Mouse (Mus musculus) hindbrain, embryonic 15.5 days (tissue): ENCODE results near the gene Npsr1. TPM values are rescaled to one million over a fixed set of nuclear protein-coding genes. Genes with fewer than 3 reads are reported as not detected.
A peak's percentile ranks its signal among the peaks of the same experiment; 100 is the strongest.

Experiments used
- ATAC-seq: fragments of 200-750 bp; cut with Nextera tagmentation; 2 replicates; pipeline ENCODE4 v1.8.0; 2017; ENCODE audit warnings: low read depth, moderate number of reproducible peaks, moderate TSS enrichment; ENCODE audit not compliant: low FRiP score
- H3K27ac ChIP-seq: fragments of 300-500 bp; sonication (generic); replicated peaks from 2 replicates; pipeline ENCODE4 v1.5.1; 2015; ENCODE audit warnings: mild to moderate bottlenecking, inconsistent platforms
- H3K27me3 ChIP-seq: fragments of 300-500 bp; sonication (generic); 2 replicates; pipeline ENCODE4 v1.6.1; 2015; ENCODE audit warnings: control low read depth, inconsistent platforms
- H3K36me3 ChIP-seq: fragments of 300-500 bp; sonication (generic); 2 replicates; pipeline ENCODE4 v1.6.1; 2015; ENCODE audit warnings: control low read depth, inconsistent platforms
- H3K4me1 ChIP-seq: fragments of 300-500 bp; sonication (generic); replicated peaks from 2 replicates; pipeline ENCODE4 v1.6.1; 2015; ENCODE audit warnings: control low read depth, inconsistent platforms
- H3K4me2 ChIP-seq: fragments of 300-500 bp; sonication (generic); 2 replicates; pipeline ENCODE4 v1.6.1; 2015; ENCODE audit warnings: moderate library complexity, mild to moderate bottlenecking, inconsistent platforms
- H3K4me3 ChIP-seq: fragments of 300-500 bp; sonication (generic); 2 replicates; pipeline ENCODE4 v1.5.1; 2015; ENCODE audit warnings: mild to moderate bottlenecking, inconsistent platforms
- H3K9ac ChIP-seq: fragments of 300-500 bp; sonication (generic); 2 replicates; pipeline ENCODE4 v1.6.1; 2015; ENCODE audit warnings: inconsistent platforms
- H3K9me3 ChIP-seq: fragments of 300-500 bp; sonication (generic); 2 replicates; pipeline ENCODE4 v1.6.1; 2016; ENCODE audit warnings: control low read depth, inconsistent platforms
- WGBS: fragments of 180-500 bp; shearing (Covaris S2); methylation state at CpG from one replicate; pipeline ENCODE4 v1.1.7; 2015; 5-methylcytosine and 5-hydroxymethylcytosine counted together
- polyA plus RNA-seq: library from polyadenylated mRNA; unstranded; fragments of >200 nt; fragmentation: Nextera tagmentation; extraction: Ambion mirVana; gene quantifications from 2 replicates; pipeline ENCODE4 v1.2.1, GENCODE M21; 2015

Npsr1 gene
- polyA plus RNA-seq, 1 experiment from 2014 or later, result 0.32 TPM

GRCm38 (mm10) chr9:24160409-24160808 is 62.6 kb downstream of the Npsr1 start:
- Histone ChIP-seq H3K36me3 (no peaks in the 10 kb centered on the region), H3K9me3 (no peaks in the 10 kb centered on the region), H3K27ac (no peak overlapping the region), H3K9ac (no peak overlapping the region), H3K4me2 (no peak overlapping the region), H3K4me3 (no peak overlapping the region), H3K4me1 (no peaks in the 10 kb centered on the region), H3K27me3 (no peaks in the 10 kb centered on the region)
- no peak for ATAC-seq
- WGBS, result 11% methylated on average over 1 of the region's 1 CpGs

GRCm38 (mm10) chr9:24168501-24168900 is 70.7 kb downstream of the Npsr1 start:
- 84% methylated on average over 1 of the region's 1 CpGs for WGBS
- no peak for ATAC-seq
- Histone ChIP-seq H3K9ac (no peak overlapping the region), H3K4me3 (no peak overlapping the region), H3K9me3 (no peaks in the 10 kb centered on the region), H3K4me1 (no peaks in the 10 kb centered on the region), H3K36me3 (no peaks in the 10 kb centered on the region), H3K27ac (no peak overlapping the region), H3K4me2 (no peak overlapping the region), H3K27me3 (no peaks in the 10 kb centered on the region)

DNA sequence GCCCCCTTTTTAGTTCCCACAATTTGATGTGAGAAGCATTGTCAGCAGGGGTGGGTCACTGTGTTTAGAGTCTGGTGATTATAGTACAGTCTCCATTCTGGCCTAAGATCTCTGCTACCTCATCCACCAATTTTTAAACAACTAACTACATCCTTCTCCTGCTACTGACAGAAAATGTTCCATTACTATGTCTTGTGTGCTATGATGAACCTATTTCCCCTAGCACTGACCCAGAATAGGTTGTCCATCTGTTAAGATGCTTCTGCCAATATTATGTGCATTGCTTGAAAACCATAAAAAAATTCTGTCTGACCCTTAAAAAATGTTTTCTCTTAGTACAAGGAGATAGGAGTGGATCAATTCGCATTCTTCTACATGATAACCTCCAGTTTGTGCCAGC is 72.9 kb downstream of the Npsr1 start:
- Histone ChIP-seq H3K4me3 (no peak overlapping the region), H3K9ac (no peak overlapping the region), H3K4me1 (no peaks in the 10 kb centered on the region), H3K9me3 (no peaks in the 10 kb centered on the region), H3K27ac (no peak overlapping the region), H3K4me2 (no peak overlapping the region), H3K36me3 (no peaks in the 10 kb centered on the region), H3K27me3 (no peaks in the 10 kb centered on the region)
- 87% methylated on average over 1 of the region's 1 CpGs for WGBS
- ATAC-seq, result no peak

DNA sequence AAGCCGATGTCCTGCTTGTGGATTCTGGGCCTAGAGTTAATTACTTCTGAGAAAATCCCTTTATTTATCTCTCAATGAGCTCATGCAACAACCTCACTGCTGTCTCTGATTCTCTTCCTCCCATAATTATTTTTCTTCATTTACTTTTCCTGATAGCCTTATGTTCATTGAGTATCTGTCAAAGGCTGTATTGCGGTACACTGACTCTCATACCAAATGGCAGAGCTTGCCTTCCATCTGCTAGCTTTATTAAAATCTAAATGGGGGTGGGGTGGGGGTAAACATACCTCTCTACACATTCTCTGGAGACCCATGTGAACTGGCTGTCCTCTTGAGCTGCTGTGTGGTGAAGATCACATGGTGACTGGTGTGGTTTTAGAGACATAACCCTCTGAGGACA is 80.9 kb downstream of the Npsr1 start:
- no peaks in the 10 kb centered on the region for H3K27me3 ChIP-seq
- no peak overlapping the region for H3K4me2 ChIP-seq
- 89% methylated on average over 2 of the region's 2 CpGs for WGBS
- H3K36me3 ChIP-seq, result no peaks in the 10 kb centered on the region
- no peaks in the 10 kb centered on the region for H3K9me3 ChIP-seq
- ATAC-seq, result no peak
- no peak overlapping the region for H3K9ac ChIP-seq
- H3K4me3 ChIP-seq, result no peak overlapping the region
- no peak overlapping the region for H3K27ac ChIP-seq
- H3K4me1 ChIP-seq, result no peaks in the 10 kb centered on the region

GRCm38 (mm10) chr9:24180926-24181325 is 83.1 kb downstream of the Npsr1 start:
- Histone ChIP-seq H3K9me3 (no peaks in the 10 kb centered on the region), H3K9ac (no peak overlapping the region), H3K36me3 (no peaks in the 10 kb centered on the region), H3K27me3 (no peaks in the 10 kb centered on the region), H3K4me2 (no peak overlapping the region), H3K4me1 (no peaks in the 10 kb centered on the region), H3K27ac (no peak overlapping the region), H3K4me3 (no peak overlapping the region)
- ATAC-seq, result no peak
- 83% methylated on average over 7 of the region's 7 CpGs for WGBS

DNA sequence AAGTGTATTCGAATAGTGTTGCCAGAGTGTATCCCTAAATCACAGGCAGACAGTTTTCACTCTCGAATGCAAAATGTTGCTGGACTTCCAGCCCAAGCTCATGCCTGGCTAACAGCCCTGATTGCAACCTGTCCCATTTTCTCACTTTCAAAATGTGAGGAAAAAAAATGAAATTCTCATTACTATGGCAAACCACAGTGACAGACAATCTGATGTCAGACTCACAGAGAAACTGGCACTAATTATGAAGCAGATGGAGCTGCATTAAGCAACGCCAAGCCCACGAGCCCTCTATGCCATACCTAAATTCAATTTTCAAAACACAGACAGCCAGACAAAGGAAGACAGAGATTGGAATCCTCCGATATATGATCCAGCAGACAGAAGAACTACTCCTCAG is 88.5 kb downstream of the Npsr1 start:
- WGBS, result 62% methylated on average over 5 of the region's 5 CpGs
- no peak overlapping the region for H3K9ac ChIP-seq
- H3K9me3 ChIP-seq, result no peaks in the 10 kb centered on the region
- H3K4me1 ChIP-seq, result peaks cover 9% of the 10 kb centered on the region; the same call in 1 of the 2 replicates
- H3K27me3 ChIP-seq, result no peaks in the 10 kb centered on the region
- ATAC-seq, result no peak
- H3K4me2 ChIP-seq, result no peak overlapping the region
- no peaks in the 10 kb centered on the region for H3K36me3 ChIP-seq
- H3K4me3 ChIP-seq, result no peak overlapping the region
- H3K27ac ChIP-seq, result 0 out of 2 replicates have a peak overlapping the region, but pooled peaks have one; percentile 3

DNA sequence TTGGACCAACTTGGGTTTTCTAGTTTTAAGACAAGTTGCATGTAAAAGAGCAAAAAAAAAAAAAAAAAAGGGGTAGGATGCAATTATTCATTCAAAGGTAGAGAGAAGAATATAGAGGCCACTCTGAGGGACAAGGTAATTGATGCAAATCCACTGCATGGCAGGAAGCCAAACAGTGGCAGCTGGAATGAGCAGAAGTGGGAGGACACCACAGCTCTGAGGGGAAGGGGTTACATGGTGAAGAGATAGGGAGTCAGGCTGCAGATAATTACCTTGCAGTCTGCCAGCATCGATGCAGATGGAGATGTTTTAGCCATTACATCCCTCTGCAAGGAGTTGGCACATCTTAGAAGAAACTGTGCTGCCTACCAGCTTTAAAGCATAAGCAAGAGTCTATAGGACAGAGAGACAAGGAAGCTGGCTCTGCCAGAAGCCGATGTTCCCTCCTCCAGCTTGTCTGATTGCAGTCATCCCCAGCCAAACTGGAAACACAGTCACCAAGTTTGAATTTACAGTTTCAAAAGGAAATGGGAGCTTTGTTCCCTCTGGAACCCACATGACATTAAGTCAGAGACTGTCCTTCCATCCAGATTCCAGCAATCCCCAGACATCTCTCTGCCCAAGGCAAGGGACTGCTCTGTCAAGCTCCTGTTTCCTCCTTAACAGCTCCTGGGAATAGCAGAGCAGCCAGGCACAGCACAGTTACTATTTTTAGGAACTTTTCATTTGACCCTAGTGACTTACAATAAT is 91.9 kb downstream of the Npsr1 start:
- Histone ChIP-seq H3K27ac (peak overlapping the region; percentile 55; the same call in 1 of the 2 replicates), H3K9ac (no peak overlapping the region), H3K27me3 (no peaks in the 10 kb centered on the region), H3K36me3 (no peaks in the 10 kb centered on the region), H3K4me1 (peaks cover 9% of the 10 kb centered on the region; the same call in 1 of the 2 replicates), H3K4me2 (no peak overlapping the region), H3K9me3 (no peaks in the 10 kb centered on the region), H3K4me3 (no peak overlapping the region)
- ATAC-seq, result peak; percentile 72
- 32% methylated on average over 2 of the region's 2 CpGs for WGBS

- H3K9me3 ChIP-seq, result no peaks in the 10 kb centered on the region
- no peak overlapping the region for H3K9ac ChIP-seq
- no peak overlapping the region for H3K4me3 ChIP-seq
- H3K27ac ChIP-seq, result peak overlapping the region; percentile 55; the same call in 1 of the 2 replicates
- no peaks in the 10 kb centered on the region for H3K27me3 ChIP-seq
- peaks cover 9% of the 10 kb centered on the region; the same call in 1 of the 2 replicates for H3K4me1 ChIP-seq
- WGBS, result 42% methylated on average over 1 of the region's 1 CpGs
- no peak for ATAC-seq
- H3K4me2 ChIP-seq, result no peak overlapping the region
- no peaks in the 10 kb centered on the region for H3K36me3 ChIP-seq
These were observed 92.4 kb downstream of the Npsr1 start for GRCm38 (mm10) chr9:24190261-24190588.

DNA sequence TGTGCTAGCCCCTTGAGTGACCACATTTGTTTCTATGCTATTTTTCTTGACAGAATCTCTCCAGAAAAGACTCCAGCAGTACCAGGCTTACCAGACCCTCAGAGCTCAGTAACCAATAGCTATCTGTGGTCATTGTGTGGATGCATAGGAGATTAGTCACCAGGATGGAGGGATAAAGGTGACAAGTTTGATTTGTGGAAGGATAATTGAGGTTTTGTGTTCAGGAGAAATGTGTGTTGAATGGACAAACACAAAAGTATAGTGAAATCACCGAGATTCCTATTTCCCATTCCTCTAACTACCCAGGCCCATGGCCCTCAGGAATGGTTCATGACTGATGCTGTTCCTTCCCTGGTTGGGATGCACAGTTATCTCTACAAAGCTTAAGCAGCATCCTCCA is 100.5 kb downstream of the Npsr1 start:
- no peak overlapping the region for H3K4me2 ChIP-seq
- H3K9me3 ChIP-seq, result no peaks in the 10 kb centered on the region
- H3K9ac ChIP-seq, result no peak overlapping the region
- H3K4me1 ChIP-seq, result no peaks in the 10 kb centered on the region
- H3K4me3 ChIP-seq, result no peak overlapping the region
- no peak overlapping the region for H3K27ac ChIP-seq
- no peaks in the 10 kb centered on the region for H3K36me3 ChIP-seq
- 57% methylated on average over 1 of the region's 1 CpGs for WGBS
- ATAC-seq, result no peak
- no peaks in the 10 kb centered on the region for H3K27me3 ChIP-seq

DNA sequence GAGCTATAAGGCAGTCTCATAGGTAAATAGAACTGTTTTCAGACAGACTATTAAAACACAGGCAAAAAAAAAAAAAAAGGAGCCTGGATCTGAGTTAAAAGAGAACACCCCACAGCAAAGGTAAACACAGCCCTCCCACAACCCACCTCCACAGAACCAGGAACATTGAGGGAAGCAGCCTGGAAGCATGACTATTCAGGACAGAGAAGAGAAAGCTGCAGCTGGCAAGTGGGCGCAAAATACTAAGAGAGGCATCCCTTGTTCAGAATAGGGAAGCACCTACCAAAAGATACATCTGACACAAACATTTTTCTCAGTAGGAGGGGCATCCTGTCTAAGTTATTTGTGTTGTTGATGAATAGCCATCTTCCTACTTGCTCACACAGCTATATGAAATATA is 113.8 kb downstream of the Npsr1 start:
- no peak overlapping the region for H3K4me2 ChIP-seq
- H3K9ac ChIP-seq, result no peak overlapping the region
- no peak overlapping the region for H3K4me3 ChIP-seq
- WGBS, result 100% methylated on average over 1 of the region's 1 CpGs
- no peak overlapping the region for H3K27ac ChIP-seq
- H3K9me3 ChIP-seq, result no peaks in the 10 kb centered on the region
- no peaks in the 10 kb centered on the region for H3K27me3 ChIP-seq
- no peaks in the 10 kb centered on the region for H3K4me1 ChIP-seq
- no peaks in the 10 kb centered on the region for H3K36me3 ChIP-seq
- ATAC-seq, result no peak

DNA sequence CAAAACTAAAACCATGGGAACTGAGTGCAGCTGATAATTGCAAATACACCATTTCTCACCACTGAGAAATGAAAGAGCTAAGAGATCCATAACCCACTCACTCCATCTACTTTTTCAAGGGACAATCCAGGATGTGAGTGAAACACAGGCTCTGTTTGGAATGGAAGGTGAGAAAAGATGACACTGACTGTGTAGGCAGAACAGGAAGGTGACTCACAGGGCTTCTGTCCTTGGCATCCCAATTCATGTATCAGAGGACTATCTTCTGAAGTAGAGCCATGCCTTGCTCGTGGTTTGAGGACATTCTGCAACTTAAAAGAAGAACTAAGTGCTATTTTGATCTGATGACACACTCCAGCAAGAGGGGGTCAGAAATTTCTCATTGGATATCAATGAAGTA is 119.9 kb downstream of the Npsr1 start:
- no peaks in the 10 kb centered on the region for H3K4me1 ChIP-seq
- no peak for ATAC-seq
- H3K27me3 ChIP-seq, result no peaks in the 10 kb centered on the region
- H3K9me3 ChIP-seq, result no peaks in the 10 kb centered on the region
- H3K36me3 ChIP-seq, result no peaks in the 10 kb centered on the region
- no peak overlapping the region for H3K4me3 ChIP-seq
- no peak overlapping the region for H3K9ac ChIP-seq
- H3K27ac ChIP-seq, result no peak overlapping the region
- H3K4me2 ChIP-seq, result no peak overlapping the region
- 78% methylated on average over 1 of the region's 1 CpGs for WGBS

DNA sequence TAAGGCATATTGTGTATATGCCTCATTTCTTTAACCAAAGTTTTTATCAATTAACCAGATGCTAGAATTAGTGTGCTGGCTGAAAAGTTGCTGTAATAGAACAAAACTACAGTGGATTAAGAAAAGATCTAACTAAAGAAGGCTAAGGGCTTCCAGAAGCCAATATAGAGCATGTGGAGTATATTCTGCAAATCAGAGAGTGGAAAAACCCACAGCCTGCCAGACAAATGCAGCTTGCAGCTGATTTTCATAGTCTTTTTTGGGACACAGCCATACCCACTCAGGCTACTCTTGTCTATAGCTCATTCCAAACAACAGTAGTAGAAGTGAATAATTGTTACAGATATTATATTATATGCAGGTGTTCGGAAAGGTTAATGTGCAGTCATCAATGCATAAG is 138.7 kb downstream of the Npsr1 start:
- H3K4me2 ChIP-seq, result no peak overlapping the region
- H3K4me3 ChIP-seq, result no peak overlapping the region
- H3K27me3 ChIP-seq, result no peaks in the 10 kb centered on the region
- WGBS, result 97% methylated on average over 1 of the region's 1 CpGs
- no peaks in the 10 kb centered on the region for H3K36me3 ChIP-seq
- no peak for ATAC-seq
- no peaks in the 10 kb centered on the region for H3K4me1 ChIP-seq
- H3K9me3 ChIP-seq, result no peaks in the 10 kb centered on the region
- no peak overlapping the region for H3K27ac ChIP-seq
- H3K9ac ChIP-seq, result no peak overlapping the region

DNA sequence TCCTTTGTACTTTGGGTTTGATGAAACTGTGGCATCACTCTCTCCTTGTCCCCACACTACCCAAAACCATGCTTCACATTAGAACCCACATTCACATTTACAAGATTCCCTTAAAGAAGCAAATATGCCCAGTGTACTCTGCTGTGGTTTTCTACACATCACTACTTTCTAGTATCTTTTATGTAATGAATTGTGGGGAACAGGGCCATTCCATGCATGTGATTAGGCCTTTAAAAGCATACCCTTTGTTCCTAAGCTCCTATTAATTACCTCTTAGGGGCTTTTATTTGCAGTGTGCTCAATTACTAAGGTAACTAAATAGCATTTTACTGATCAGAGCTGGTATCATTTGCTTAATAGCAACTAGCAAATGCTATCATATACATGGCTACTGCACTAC is 149.8 kb downstream of the Npsr1 start:
- Histone ChIP-seq H3K36me3 (no peaks in the 10 kb centered on the region), H3K27me3 (no peaks in the 10 kb centered on the region), H3K9me3 (no peaks in the 10 kb centered on the region), H3K4me2 (no peak overlapping the region), H3K27ac (peak overlapping the region; percentile 42; the same call in 1 of the 2 replicates), H3K4me1 (no peaks in the 10 kb centered on the region), H3K4me3 (no peak overlapping the region), H3K9ac (no peak overlapping the region)
- ATAC-seq, result no peak
